Mouse (Mus musculus) left cerebral cortex, adult 9 months (tissue): ENCODE data around the gene Kdm8.
A peak's percentile ranks its signal among the peaks of the same experiment; 100 is the strongest.

Experiments
- DNase-seq, 2 experiments: peaks; one replicate each; pipeline ENCODE4 v3.0.0; 2022; ENCODE audit warnings: low spot score in 2 of 2

Kdm8 gene

GRCm38 (mm10) chr7:125462200-125462599, 17.7 kb downstream of the Kdm8 start:
- no peak for DNase-seq

- peak in 1 of 2 experiments; percentile 70 for DNase-seq
Observed at GRCm38 (mm10) chr7:125469937-125470336, 25.5 kb downstream of the Kdm8 start.

GRCm38 (mm10) chr7:125470901-125471300, 26.4 kb downstream of the Kdm8 start:
- DNase-seq = no peak

GRCm38 (mm10) chr7:125471991-125472741, 27.7 kb downstream of the Kdm8 start:
- peak in 1 of 2 experiments; percentile 75 for DNase-seq

- DNase-seq = no peak
Observed at GRCm38 (mm10) chr7:125474535-125474934, 30.1 kb downstream of the Kdm8 start.

- no peak for DNase-seq
Observed at GRCm38 (mm10) chr7:125475601-125476251, 31.2 kb downstream of the Kdm8 start.

GRCm38 (mm10) chr7:125478391-125478984, 34.0 kb downstream of the Kdm8 start:
- no peak for DNase-seq

GRCm38 (mm10) chr7:125480518-125480917, 36.0 kb downstream of the Kdm8 start:
- DNase-seq = no peak

- DNase-seq = no peak
Observed at GRCm38 (mm10) chr7:125482339-125482738, 37.9 kb downstream of the Kdm8 start.

- DNase-seq = no peak
Observed at GRCm38 (mm10) chr7:125482886-125483285, 38.4 kb downstream of the Kdm8 start.

- no peak for DNase-seq
Observed at GRCm38 (mm10) chr7:125484791-125485190, 40.3 kb downstream of the Kdm8 start.

- no peak for DNase-seq
Observed at GRCm38 (mm10) chr7:125486121-125486630, 41.7 kb downstream of the Kdm8 start.

- DNase-seq = no peak
Observed at GRCm38 (mm10) chr7:125487126-125487525, 42.6 kb downstream of the Kdm8 start.

- no peak for DNase-seq
Observed at GRCm38 (mm10) chr7:125488706-125489105, 44.2 kb downstream of the Kdm8 start.

GRCm38 (mm10) chr7:125489636-125490035, 45.2 kb downstream of the Kdm8 start:
- no peak for DNase-seq

- DNase-seq = peak; percentile 92 to 97
Observed at GRCm38 (mm10) chr7:125490947-125491735, 46.7 kb downstream of the Kdm8 start, which contains the start of gene Nsmce1. Gene Nsmce1, minus strand, starts transcription at chr7:125491596.

GRCm38 (mm10) chr7:125491760-125492159, 47.3 kb downstream of the Kdm8 start:
- DNase-seq = no peak

- no peak for DNase-seq
Observed at GRCm38 (mm10) chr7:125492551-125492950, 48.1 kb downstream of the Kdm8 start.

GRCm38 (mm10) chr7:125495864-125496440, 51.5 kb downstream of the Kdm8 start:
- DNase-seq = no peak

- peak in 1 of 2 experiments; percentile 56 for DNase-seq
Observed at GRCm38 (mm10) chr7:125499927-125500868, 55.7 kb downstream of the Kdm8 start.
